Mouse (Mus musculus) 3T3-L1 (cell line): Measurements from ENCODE around the gene Prg3.
A peak's percentile ranks its signal among the peaks of the same experiment; 100 is the strongest.

Source experiments
- DNase-seq: peaks from one replicate; pipeline ENCODE4 v3.0.0-alpha.2; 2015; ENCODE audit warnings: low read depth, low spot score

Prg3 gene

GRCm38 (mm10) chr2:85037047-85038026 lies 49.3 kb downstream of the Prg3 start, which contains the start of the genes Ssrp1 and P2rx3:
Ssrp1 (plus strand) TSS chr2:85037234.
P2rx3 (minus strand) TSS chr2:85037462.
- DNase-seq = peak; percentile 93

- DNase-seq = no peak
Observed at GRCm38 (mm10) chr2:85038336-85038735, 50.3 kb downstream of the Prg3 start.
